Mouse (Mus musculus): Measurements from ENCODE around the gene Cntnap1. TPM values are rescaled to one million over a fixed set of nuclear protein-coding genes. Genes with fewer than 3 reads are reported as not detected.

Gene Cntnap1
- polyA plus RNA-seq, 1 experiment from 2014 or later: 0.21 TPM

DNA sequence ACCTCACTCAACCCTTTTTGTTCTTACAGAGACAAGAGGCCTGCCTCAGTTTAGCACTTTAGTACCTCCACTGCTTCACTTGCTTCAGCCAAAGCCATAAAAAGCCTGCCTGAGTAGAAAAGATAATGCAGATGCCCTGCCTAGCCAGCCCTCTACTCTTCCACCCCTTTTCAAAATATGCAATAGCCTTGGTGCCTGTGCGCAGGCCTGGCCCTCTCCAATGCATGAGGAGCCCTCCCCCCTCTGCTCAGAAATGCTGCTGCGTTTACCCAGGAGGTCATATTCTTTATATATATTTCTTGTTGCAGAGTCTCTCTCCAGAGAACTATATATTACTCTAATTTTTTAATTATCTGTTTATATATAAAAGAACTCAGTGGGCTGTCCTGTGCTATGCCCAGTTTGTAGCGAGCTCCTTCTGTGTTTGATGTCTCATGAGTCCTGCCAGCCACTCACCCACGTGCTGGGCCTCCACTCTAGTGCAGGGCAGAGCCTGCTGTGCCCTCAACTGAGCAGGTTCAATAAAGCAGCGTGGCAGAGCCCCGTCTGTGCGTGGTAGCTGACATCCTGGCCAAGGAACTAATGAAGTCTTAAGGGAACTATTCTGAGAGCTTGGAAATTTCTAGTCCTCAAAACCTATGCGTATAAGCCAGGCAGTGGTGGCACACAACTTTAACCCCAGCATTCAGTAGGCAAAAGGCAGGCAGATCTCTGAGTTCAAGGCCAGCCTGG is 20.0 kb downstream of the Cntnap1 start:
- Histone ChIP-seq H3K9me3 (ENCODE audit: control insufficient read depth, low read length) (no peaks in the 10 kb centered on the region), H3K4me1 (ENCODE audit: control insufficient read depth, insufficient read depth, low read length) (peaks cover 15% of the 10 kb centered on the region), H3K36me3 (ENCODE audit: control insufficient read depth, insufficient read depth, low read length) (no peaks in the 10 kb centered on the region), H3K4me3 (ENCODE audit: low read depth, low read length) (no peak overlapping the region), H3K27me3 (ENCODE audit: control insufficient read depth, insufficient read depth, low read length) (no peaks in the 10 kb centered on the region), H3K9ac (ENCODE audit: low read length) (no peak overlapping the region), H3K4me2 (ENCODE audit: low read depth, severe bottlenecking) (no peak overlapping the region), H3K27ac (replicated peaks; ENCODE audit: low read depth, low read length) (no peak overlapping the region)
- no peak for DNase-seq (ENCODE audit: low spot score)
- ATAC-seq (ENCODE audit: insufficient number of reproducible peaks, low FRiP score, low TSS enrichment, low read depth): no peak
- 47% methylated on average over 8 of the region's 8 CpGs for WGBS

DNA sequence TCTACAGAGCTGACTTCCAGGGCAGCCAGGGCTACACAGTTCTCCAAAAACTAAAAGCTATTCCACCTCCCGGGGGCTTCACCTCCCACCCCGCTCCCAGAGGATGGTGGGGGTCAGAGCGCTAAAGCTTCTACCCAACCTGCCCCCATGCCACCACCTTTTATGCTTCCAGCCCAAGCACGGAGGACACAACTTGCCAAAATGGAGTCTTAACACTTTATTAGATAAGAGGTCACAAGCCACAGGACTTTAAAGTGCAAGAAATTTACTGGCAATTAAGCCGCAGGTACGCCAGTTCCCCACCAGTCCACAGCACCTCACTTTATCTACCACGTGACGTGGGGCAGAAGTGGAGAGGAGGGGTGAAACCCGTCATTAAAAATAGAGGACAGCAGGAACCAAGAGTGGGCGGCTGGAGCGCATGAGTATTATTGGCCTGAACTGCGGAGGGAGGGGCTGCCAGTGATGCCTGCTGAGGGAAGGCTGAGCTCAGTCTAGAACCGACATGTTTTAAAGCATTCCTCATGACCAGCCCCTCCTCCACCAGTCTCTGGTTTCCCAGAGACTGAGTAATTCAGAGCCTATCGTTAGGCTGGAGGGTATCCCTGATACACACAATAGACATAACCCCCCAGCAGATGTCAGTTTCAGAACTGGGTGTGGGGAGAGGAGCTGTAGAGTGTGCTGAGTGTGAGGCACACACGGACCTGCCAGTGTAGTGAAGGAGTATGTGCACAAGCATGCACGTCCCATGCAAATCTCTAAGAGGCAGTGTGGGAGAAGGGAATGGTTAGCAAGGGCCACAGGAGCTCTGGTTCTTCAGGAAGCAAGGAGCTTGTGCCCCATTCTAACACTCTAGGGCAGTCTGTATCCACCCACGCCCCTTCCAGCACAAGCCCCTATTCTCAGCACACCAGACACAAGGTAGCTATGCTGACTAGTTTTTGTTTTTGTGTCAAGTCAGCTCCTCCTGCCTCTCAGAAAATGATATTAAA is 20.9 kb downstream of the Cntnap1 start:
- Histone ChIP-seq H3K27me3 (ENCODE audit: control insufficient read depth, insufficient read depth, low read length) (no peaks in the 10 kb centered on the region), H3K36me3 (ENCODE audit: control insufficient read depth, insufficient read depth, low read length) (no peaks in the 10 kb centered on the region), H3K27ac (replicated peaks; ENCODE audit: low read depth, low read length) (no peak overlapping the region), H3K4me1 (ENCODE audit: control insufficient read depth, insufficient read depth, low read length) (peaks cover 15% of the 10 kb centered on the region), H3K4me2 (ENCODE audit: low read depth, severe bottlenecking) (no peak overlapping the region), H3K9me3 (ENCODE audit: control insufficient read depth, low read length) (no peaks in the 10 kb centered on the region), H3K9ac (ENCODE audit: low read length) (no peak overlapping the region), H3K4me3 (ENCODE audit: low read depth, low read length) (no peak overlapping the region)
- DNase-seq (ENCODE audit: low spot score) (peak; percentile 37), ATAC-seq (ENCODE audit: insufficient number of reproducible peaks, low FRiP score, low TSS enrichment, low read depth) (peak; percentile 23; the same call in 1 of the 2 replicates)
- WGBS: 43% methylated on average over 17 of the region's 17 CpGs

DNA sequence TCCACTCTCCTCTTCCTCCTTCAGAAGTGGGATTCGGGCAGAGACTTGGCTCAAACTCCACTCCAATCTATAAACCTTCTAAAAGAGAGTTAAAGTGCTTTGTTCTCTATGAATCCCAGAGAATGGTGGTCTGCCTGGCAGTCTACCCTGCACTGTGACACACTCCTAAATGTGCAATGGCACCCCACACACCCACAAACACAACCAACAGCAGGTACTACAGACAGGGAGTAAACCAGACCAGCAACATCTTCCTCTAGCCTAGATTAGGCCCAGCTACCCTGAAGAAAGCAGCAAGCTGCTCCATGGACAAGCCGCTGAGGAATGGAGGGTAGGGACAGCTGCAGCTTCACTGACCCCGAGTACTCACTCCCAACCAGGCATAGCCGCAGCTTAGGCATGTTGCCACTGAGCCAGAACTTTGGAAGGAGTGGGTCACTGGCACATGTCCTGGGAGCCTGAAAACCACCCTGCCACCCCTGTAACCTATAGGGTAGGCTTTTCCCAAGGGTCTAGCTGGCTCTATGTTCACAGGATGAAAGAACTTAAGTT is 21.7 kb downstream of the Cntnap1 start:
- H3K27ac ChIP-seq (replicated peaks; ENCODE audit: low read depth, low read length): no peak overlapping the region
- H3K4me2 ChIP-seq (ENCODE audit: low read depth, severe bottlenecking): no peak overlapping the region
- WGBS: 87% methylated on average over 4 of the region's 4 CpGs

DNA sequence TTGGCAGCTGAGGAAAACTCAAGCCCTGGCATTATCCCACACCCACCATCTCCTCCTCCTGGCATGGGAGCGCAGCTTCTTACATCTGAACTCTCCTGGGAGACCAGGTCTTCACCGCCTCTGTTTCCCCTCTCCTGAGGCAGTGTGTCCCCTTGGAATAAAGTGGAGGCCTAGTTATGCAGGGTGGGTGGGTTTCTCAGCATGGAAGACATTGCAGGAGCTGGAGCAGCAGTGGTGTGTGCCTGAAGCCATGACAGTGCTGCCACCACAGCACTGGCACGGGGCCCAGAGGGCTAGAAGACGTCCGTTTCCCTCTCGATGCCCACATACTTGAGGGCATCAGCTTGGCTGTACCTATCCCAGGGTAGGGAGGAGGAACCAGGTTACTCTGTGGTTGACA is 22.3 kb downstream of the Cntnap1 start:
- Histone ChIP-seq H3K36me3 (ENCODE audit: control insufficient read depth, insufficient read depth, low read length) (no peaks in the 10 kb centered on the region), H3K9me3 (ENCODE audit: control insufficient read depth, low read length) (no peaks in the 10 kb centered on the region), H3K27me3 (ENCODE audit: control insufficient read depth, insufficient read depth, low read length) (no peaks in the 10 kb centered on the region), H3K4me3 (ENCODE audit: low read depth, low read length) (no peak overlapping the region), H3K27ac (replicated peaks; ENCODE audit: low read depth, low read length) (no peak overlapping the region), H3K4me2 (ENCODE audit: low read depth, severe bottlenecking) (no peak overlapping the region), H3K4me1 (ENCODE audit: control insufficient read depth, insufficient read depth, low read length) (peaks cover 15% of the 10 kb centered on the region), H3K9ac (ENCODE audit: low read length) (no peak overlapping the region)
- ATAC-seq (ENCODE audit: insufficient number of reproducible peaks, low FRiP score, low TSS enrichment, low read depth) (no peak), DNase-seq (ENCODE audit: low spot score) (no peak)
- 93% methylated on average over 6 of the region's 6 CpGs for whole genome bisulfite sequencing

More for the DNA sequence above, 21.7 kb downstream of the Cntnap1 start:
- ATAC-seq (ENCODE audit: insufficient number of reproducible peaks, low FRiP score, low TSS enrichment, low read depth) (no peak), DNase-seq (ENCODE audit: low spot score) (no peak)
- Histone ChIP-seq H3K27me3 (ENCODE audit: control insufficient read depth, insufficient read depth, low read length) (no peaks in the 10 kb centered on the region), H3K9ac (ENCODE audit: low read length) (no peak overlapping the region), H3K9me3 (ENCODE audit: control insufficient read depth, low read length) (no peaks in the 10 kb centered on the region), H3K4me3 (ENCODE audit: low read depth, low read length) (no peak overlapping the region), H3K4me1 (ENCODE audit: control insufficient read depth, insufficient read depth, low read length) (peaks cover 15% of the 10 kb centered on the region), H3K36me3 (ENCODE audit: control insufficient read depth, insufficient read depth, low read length) (no peaks in the 10 kb centered on the region)

DNA sequence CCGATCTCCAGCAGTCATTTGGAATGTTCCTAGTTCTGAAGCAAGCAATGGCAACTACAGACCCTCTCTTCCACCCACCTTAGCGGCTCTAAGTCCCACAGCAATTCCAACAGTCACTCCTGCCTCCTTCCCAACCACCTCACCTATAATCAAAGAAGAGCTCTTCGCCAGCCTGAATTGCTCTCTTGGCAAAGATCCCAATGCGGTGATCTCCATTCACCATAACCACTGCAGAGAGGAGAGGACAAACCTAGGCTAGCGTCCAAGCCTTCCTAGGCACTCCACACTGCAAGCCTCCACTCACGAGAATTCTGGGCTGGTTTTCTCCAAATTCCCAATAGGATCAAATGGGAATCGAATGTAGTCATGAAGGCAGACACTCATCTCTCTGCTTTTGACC is 22.8 kb downstream of the Cntnap1 start:
- H3K36me3 ChIP-seq (ENCODE audit: control insufficient read depth, insufficient read depth, low read length): no peaks in the 10 kb centered on the region; the same call in 1 of the 2 replicates
- H3K4me1 ChIP-seq (ENCODE audit: control insufficient read depth, insufficient read depth, low read length): peaks cover 15% of the 10 kb centered on the region
- ATAC-seq (ENCODE audit: insufficient number of reproducible peaks, low FRiP score, low TSS enrichment, low read depth) (no peak), DNase-seq (ENCODE audit: low spot score) (no peak)
- 92% methylated on average over 7 of the region's 7 CpGs for WGBS
- H3K27ac ChIP-seq (replicated peaks; ENCODE audit: low read depth, low read length): no peak overlapping the region
- no peak overlapping the region for H3K4me3 ChIP-seq (ENCODE audit: low read depth, low read length)
- H3K27me3 ChIP-seq (ENCODE audit: control insufficient read depth, insufficient read depth, low read length): no peaks in the 10 kb centered on the region
- no peak overlapping the region for H3K9ac ChIP-seq (ENCODE audit: low read length)
- H3K9me3 ChIP-seq (ENCODE audit: control insufficient read depth, low read length): no peaks in the 10 kb centered on the region
- no peak overlapping the region for H3K4me2 ChIP-seq (ENCODE audit: low read depth, severe bottlenecking)

DNA sequence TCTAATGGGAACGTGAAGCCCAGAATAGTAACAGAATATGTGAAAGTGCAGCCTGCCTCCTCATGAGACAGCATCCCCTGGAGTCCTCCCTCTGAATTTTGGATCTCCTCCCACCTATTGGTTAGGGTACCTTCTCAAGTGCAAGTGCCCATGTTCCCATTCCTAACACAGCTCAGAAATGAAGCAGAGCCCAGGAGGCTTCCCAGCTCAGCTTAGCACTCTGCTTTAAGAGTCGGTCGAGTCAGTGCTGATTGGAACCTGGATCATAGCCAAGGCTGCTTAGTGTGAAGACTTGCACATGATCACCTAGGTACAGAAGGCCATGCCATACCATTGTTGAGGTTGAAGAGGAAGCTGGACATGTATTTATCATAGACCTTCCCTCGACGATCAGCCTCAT is 23.8 kb downstream of the Cntnap1 start:
- H3K4me2 ChIP-seq (ENCODE audit: low read depth, severe bottlenecking): no peak overlapping the region
- H3K36me3 ChIP-seq (ENCODE audit: control insufficient read depth, insufficient read depth, low read length): peaks cover 3% of the 10 kb centered on the region
- no peaks in the 10 kb centered on the region for H3K9me3 ChIP-seq (ENCODE audit: control insufficient read depth, low read length)
- H3K27ac ChIP-seq (replicated peaks; ENCODE audit: low read depth, low read length): no peak overlapping the region
- H3K27me3 ChIP-seq (ENCODE audit: control insufficient read depth, insufficient read depth, low read length): no peaks in the 10 kb centered on the region
- no peak overlapping the region for H3K9ac ChIP-seq (ENCODE audit: low read length)
- DNase-seq (ENCODE audit: low spot score) (no peak), ATAC-seq (ENCODE audit: insufficient number of reproducible peaks, low FRiP score, low TSS enrichment, low read depth) (no peak)
- peaks cover 15% of the 10 kb centered on the region for H3K4me1 ChIP-seq (ENCODE audit: control insufficient read depth, insufficient read depth, low read length)
- no peak overlapping the region for H3K4me3 ChIP-seq (ENCODE audit: low read depth, low read length)
- WGBS: 94% methylated on average over 5 of the region's 5 CpGs

DNA sequence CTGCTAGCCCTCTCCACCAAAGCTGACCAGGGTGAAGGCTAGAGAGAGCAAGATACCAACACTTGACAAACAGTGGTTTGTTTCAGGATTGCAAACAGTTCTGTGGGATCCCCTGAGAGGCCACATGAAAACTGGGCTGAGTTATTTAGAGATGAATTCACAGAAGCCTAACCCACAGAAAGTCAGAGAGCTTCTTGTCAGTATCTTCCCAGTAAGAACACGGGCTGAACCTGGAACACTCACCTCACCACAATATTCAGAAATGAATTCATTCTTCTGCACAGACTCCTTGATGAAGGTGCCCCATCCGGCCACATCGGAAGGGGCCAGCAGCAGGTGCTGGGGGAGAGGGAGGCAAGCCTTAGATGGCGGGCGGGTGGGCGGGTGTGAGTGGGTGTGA is 24.3 kb downstream of the Cntnap1 start:
- Histone ChIP-seq H3K9ac (ENCODE audit: low read length) (no peak overlapping the region), H3K4me2 (ENCODE audit: low read depth, severe bottlenecking) (no peak overlapping the region), H3K9me3 (ENCODE audit: control insufficient read depth, low read length) (no peaks in the 10 kb centered on the region), H3K27ac (replicated peaks; ENCODE audit: low read depth, low read length) (no peak overlapping the region), H3K4me1 (ENCODE audit: control insufficient read depth, insufficient read depth, low read length) (peaks cover 11% of the 10 kb centered on the region), H3K27me3 (ENCODE audit: control insufficient read depth, insufficient read depth, low read length) (no peaks in the 10 kb centered on the region), H3K36me3 (ENCODE audit: control insufficient read depth, insufficient read depth, low read length) (peaks cover 7% of the 10 kb centered on the region), H3K4me3 (ENCODE audit: low read depth, low read length) (no peak overlapping the region)
- no peak for ATAC-seq (ENCODE audit: insufficient number of reproducible peaks, low FRiP score, low TSS enrichment, low read depth)
- 90% methylated on average over 6 of the region's 6 CpGs for WGBS
- no peak for DNase-seq (ENCODE audit: low spot score)

DNA sequence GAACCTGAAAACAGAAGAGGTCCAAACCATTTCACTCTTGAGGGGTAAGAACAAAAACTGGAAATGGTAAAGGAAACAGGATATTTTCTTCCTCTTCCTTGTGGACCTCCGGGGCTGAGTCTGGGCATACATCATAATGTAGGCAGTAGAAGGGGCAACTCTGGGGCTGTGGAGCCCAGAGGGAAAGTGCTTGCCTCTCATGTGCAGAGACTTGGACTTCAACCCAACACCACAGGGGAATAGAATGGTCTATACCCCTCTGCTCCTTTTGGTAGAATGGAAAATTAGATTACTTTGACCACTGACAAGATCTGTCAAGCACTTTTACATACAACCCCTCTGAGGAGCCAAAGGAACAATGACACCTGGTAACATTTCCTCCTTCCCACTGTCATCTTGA is 24.8 kb downstream of the Cntnap1 start:
- no peak for ATAC-seq (ENCODE audit: insufficient number of reproducible peaks, low FRiP score, low TSS enrichment, low read depth)
- DNase-seq (ENCODE audit: low spot score): no peak
- Histone ChIP-seq H3K4me3 (ENCODE audit: low read depth, low read length) (no peak overlapping the region), H3K36me3 (ENCODE audit: control insufficient read depth, insufficient read depth, low read length) (peaks cover 7% of the 10 kb centered on the region), H3K9me3 (ENCODE audit: control insufficient read depth, low read length) (no peaks in the 10 kb centered on the region), H3K9ac (ENCODE audit: low read length) (no peak overlapping the region), H3K4me2 (ENCODE audit: low read depth, severe bottlenecking) (no peak overlapping the region), H3K27me3 (ENCODE audit: control insufficient read depth, insufficient read depth, low read length) (no peaks in the 10 kb centered on the region), H3K27ac (replicated peaks; ENCODE audit: low read depth, low read length) (no peak overlapping the region), H3K4me1 (ENCODE audit: control insufficient read depth, insufficient read depth, low read length) (peaks cover 7% of the 10 kb centered on the region)
- WGBS: 90% methylated on average over 1 of the region's 1 CpGs
